Mouse (Mus musculus): ENCODE measurements around the gene Ppp4r3a.
A peak's percentile ranks its signal among the peaks of the same experiment; 100 is the strongest.

Gene Ppp4r3a

GRCm38 (mm10) chr12:101012197-101013077 lies 71.1 kb downstream of the Ppp4r3a start:
- DNase-seq = no peak

GRCm38 (mm10) chr12:101011017-101011416 lies 72.5 kb downstream of the Ppp4r3a start:
- no peak for DNase-seq

- DNase-seq = peak; percentile 37
Measured at GRCm38 (mm10) chr12:101010148-101010920, 73.2 kb downstream of the Ppp4r3a start.

- no peak for DNase-seq
Measured at GRCm38 (mm10) chr12:101009225-101009624, 74.3 kb downstream of the Ppp4r3a start.

- DNase-seq = no peak
Measured at GRCm38 (mm10) chr12:101008648-101009047, 74.9 kb downstream of the Ppp4r3a start.

- DNase-seq = no peak
Measured at GRCm38 (mm10) chr12:101007968-101008481, 75.5 kb downstream of the Ppp4r3a start.

- no peak for DNase-seq
Measured at GRCm38 (mm10) chr12:101007427-101007826, 76.1 kb downstream of the Ppp4r3a start.

- no peak for DNase-seq
Measured at GRCm38 (mm10) chr12:101005665-101006420, 77.7 kb downstream of the Ppp4r3a start.

- no peak for DNase-seq
Measured at GRCm38 (mm10) chr12:101004982-101005381, 78.5 kb downstream of the Ppp4r3a start.

- DNase-seq = peak; percentile 69
Measured at GRCm38 (mm10) chr12:101002801-101003513, 80.5 kb downstream of the Ppp4r3a start.

- no peak for DNase-seq
Measured at GRCm38 (mm10) chr12:100999061-100999954, 84.2 kb downstream of the Ppp4r3a start.

- no peak for DNase-seq
Measured at GRCm38 (mm10) chr12:100998564-100998962, 84.9 kb downstream of the Ppp4r3a start.

- no peak for DNase-seq
Measured at GRCm38 (mm10) chr12:100997830-100998563, 85.5 kb downstream of the Ppp4r3a start.

GRCm38 (mm10) chr12:100996378-100996898 lies 87.1 kb downstream of the Ppp4r3a start:
- DNase-seq = peak; percentile 40

GRCm38 (mm10) chr12:100995607-100996377 lies 87.7 kb downstream of the Ppp4r3a start:
- peak; percentile 59 for DNase-seq

GRCm38 (mm10) chr12:100994140-100995015 lies 89.1 kb downstream of the Ppp4r3a start:
- no peak for DNase-seq

GRCm38 (mm10) chr12:100993146-100993545 lies 90.4 kb downstream of the Ppp4r3a start:
- no peak for DNase-seq

- DNase-seq = no peak
Measured at GRCm38 (mm10) chr12:100992505-100992904, 91.0 kb downstream of the Ppp4r3a start.

Measured in kidney, adult 18-20 months (tissue).